Mouse (Mus musculus) kidney, adult 9 months (tissue): ENCODE data around the gene 2010315B03Rik.
A peak's percentile ranks its signal among the peaks of the same experiment; 100 is the strongest.
"Not testable (repeated sequence)": the region's sequence is repeated elsewhere in the genome, so short reads cannot be mapped to it uniquely, and the experiment has no call there.

Experiments
- DNase-seq: peaks from one replicate; pipeline ENCODE4 v3.0.0; 2022

2010315B03Rik gene

GRCm38 (mm10) chr9:124312171-124313142, at the start of gene 2010315B03Rik:
2010315B03Rik (minus strand) TSS chr9:124312696.
- peak; percentile 95 for DNase-seq

GRCm38 (mm10) chr9:124311502-124311901, 994 bp downstream of the 2010315B03Rik start:
- no peak for DNase-seq

- DNase-seq: no peak
Observed at GRCm38 (mm10) chr9:124288329-124288728, 24.2 kb downstream of the 2010315B03Rik start.

- peak; percentile 93 for DNase-seq
Observed at GRCm38 (mm10) chr9:124281912-124282686, 30.4 kb downstream of the 2010315B03Rik start.

GRCm38 (mm10) chr9:124281448-124281791, 31.1 kb downstream of the 2010315B03Rik start:
- DNase-seq: no peak

GRCm38 (mm10) chr9:124280576-124281447, 31.7 kb downstream of the 2010315B03Rik start:
- peak; percentile 40 for DNase-seq

GRCm38 (mm10) chr9:124279300-124279699, 33.2 kb downstream of the 2010315B03Rik start:
- no peak for DNase-seq

GRCm38 (mm10) chr9:124275064-124275463, 37.4 kb downstream of the 2010315B03Rik start:
- no peak for DNase-seq

- peak; percentile 64 for DNase-seq
Observed at GRCm38 (mm10) chr9:124273172-124273571, 39.3 kb downstream of the 2010315B03Rik start.

GRCm38 (mm10) chr9:124267929-124268328, 44.6 kb downstream of the 2010315B03Rik start:
- peak; percentile 20 for DNase-seq

- DNase-seq: no peak
Observed at GRCm38 (mm10) chr9:124267493-124267892, 45.0 kb downstream of the 2010315B03Rik start.

- DNase-seq: no peak
Observed at GRCm38 (mm10) chr9:124262987-124263717, 49.3 kb downstream of the 2010315B03Rik start.

GRCm38 (mm10) chr9:124258067-124258556, 54.4 kb downstream of the 2010315B03Rik start:
- DNase-seq: no peak

GRCm38 (mm10) chr9:124257200-124258066, 55.1 kb downstream of the 2010315B03Rik start:
- DNase-seq: no peak

GRCm38 (mm10) chr9:124256271-124257199, 56.0 kb downstream of the 2010315B03Rik start:
- not testable (repeated sequence) for DNase-seq

GRCm38 (mm10) chr9:124251438-124251837, 61.1 kb downstream of the 2010315B03Rik start:
- DNase-seq: no peak
